Mouse (Mus musculus) lung, adult 2 months (tissue): ENCODE results near the gene Hexim1. TPM values are rescaled to one million over a fixed set of nuclear protein-coding genes. Genes with fewer than 3 reads are reported as not detected.

Experiments used
- DNase-seq: peaks from one replicate; pipeline ENCODE4 v3.0.0; 2022
- H3K4me1 ChIP-seq: fragments of 200-500 bp; 2 replicates; pipeline ENCODE4 v1.6.1; 2011; ENCODE audit warnings: low read length; ENCODE audit not compliant: control insufficient read depth, insufficient read depth
- H3K4me3 ChIP-seq: fragments of 200-500 bp; replicated peaks from 2 replicates; pipeline ENCODE3; 2011; ENCODE audit warnings: low read depth, mild to moderate bottlenecking, control low read depth, low read length; ENCODE audit errors: extremely low read depth
- CTCF ChIP-seq: fragments of 200-500 bp; IDR thresholded peaks from 2 replicates; pipeline ENCODE4 v1.5.1; 2011; ENCODE audit warnings: mild to moderate bottlenecking, low read length, control low read depth; ENCODE audit not compliant: insufficient read depth
- POLR2A ChIP-seq: fragments of 200-500 bp; IDR thresholded peaks from 2 replicates; pipeline ENCODE4 v1.6.1; 2011; ENCODE audit warnings: low read depth, mild to moderate bottlenecking, control low read depth, low read length, borderline replicate concordance; ENCODE audit errors: extremely low read depth
- WGBS: fragments of 180-500 bp; shearing (Covaris S2); methylation state at CpG from one replicate; pipeline ENCODE4 v1.1.7; 2018; 5-methylcytosine and 5-hydroxymethylcytosine counted together
- polyA plus RNA-seq: library from polyadenylated mRNA; depleted of rRNA; stranded (reverse); fragments of >200 nt; gene quantifications from 2 replicates; pipeline ENCODE4 v1.2.3, GENCODE M21; 2012

The Hexim1 gene
- polyA plus RNA-seq, 1 experiment, result 15.2 TPM

- no peak for DNase-seq
- no peak for TF ChIP-seq POLR2A
- no peak for TF ChIP-seq CTCF
- Histone ChIP-seq H3K4me1 (0 out of 2 replicates have a peak, but pooled peaks cover 2% of the 10 kb centered on the region), H3K4me3 (no peak overlapping the region)
- WGBS, result 75% methylated on average over 7 of the region's 7 CpGs
These were observed 11.6 kb upstream of the Hexim1 start for GRCm38 (mm10) chr11:103104469-103104868.

DNA sequence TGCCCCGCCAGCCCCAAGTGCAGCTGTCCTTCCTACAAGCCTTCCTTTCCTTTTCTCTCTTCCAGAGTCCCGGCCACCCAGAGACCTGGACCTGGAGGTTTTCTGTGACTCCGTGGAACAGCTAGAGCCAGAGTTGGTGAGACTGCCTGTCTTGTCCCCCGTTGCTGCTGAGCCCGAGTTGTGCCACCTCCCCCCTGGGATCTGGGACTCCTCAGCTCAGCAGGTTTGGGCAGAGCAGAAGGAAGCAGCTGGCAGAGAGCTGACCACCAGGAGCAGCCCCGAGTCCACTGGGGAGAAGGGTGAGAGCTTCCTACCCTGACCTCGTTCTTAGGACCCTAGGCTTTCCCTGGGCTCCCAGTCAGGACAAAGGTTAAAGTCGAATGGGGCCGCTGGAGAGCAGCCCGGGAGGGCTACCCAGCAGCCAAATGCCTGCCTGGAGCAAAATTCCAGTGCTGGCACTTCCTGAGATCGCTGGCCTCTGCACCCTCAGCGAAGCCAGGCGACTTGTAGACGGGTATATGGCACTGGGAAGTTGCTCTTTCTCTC lies 10.8 kb upstream of the Hexim1 start:
- TF ChIP-seq POLR2A (no peak), CTCF (no peak)
- 61% methylated on average over 13 of the region's 14 CpGs for WGBS
- Histone ChIP-seq H3K4me3 (no peak overlapping the region), H3K4me1 (0 out of 2 replicates have a peak, but pooled peaks cover 2% of the 10 kb centered on the region)
- no peak for DNase-seq

DNA sequence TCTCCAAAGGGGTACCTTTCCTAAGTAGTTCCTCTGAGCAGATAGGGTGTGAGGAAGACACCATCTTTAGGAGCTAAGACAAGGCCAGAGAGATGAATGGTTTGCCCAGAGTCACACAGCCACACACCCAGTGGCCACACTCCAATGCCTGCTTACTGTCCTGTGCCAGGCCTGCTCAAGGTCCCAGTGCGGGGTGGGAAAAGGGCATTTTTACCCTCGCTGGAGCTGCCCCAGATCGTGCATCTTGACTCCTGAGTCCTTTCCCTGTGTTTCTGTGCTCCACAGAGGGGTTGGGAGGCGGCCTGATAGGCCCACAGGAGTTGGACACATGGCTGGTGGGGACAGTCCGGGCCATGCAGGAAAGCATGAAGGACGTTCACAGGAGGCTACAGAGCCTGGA lies 10.2 kb upstream of the Hexim1 start:
- no peak for DNase-seq
- Histone ChIP-seq H3K4me3 (no peak overlapping the region), H3K4me1 (0 out of 2 replicates have a peak, but pooled peaks cover 2% of the 10 kb centered on the region)
- WGBS, result 80% methylated on average over 6 of the region's 6 CpGs
- TF ChIP-seq CTCF (no peak), POLR2A (no peak)

GRCm38 (mm10) chr11:103106386-103106785 lies 9.6 kb upstream of the Hexim1 start:
- TF ChIP-seq CTCF (no peak), POLR2A (no peak)
- DNase-seq, result no peak
- H3K4me1 ChIP-seq, result no peaks in the 10 kb centered on the region
- 73% methylated on average over 4 of the region's 4 CpGs for WGBS
- H3K4me3 ChIP-seq, result no peak overlapping the region

DNA sequence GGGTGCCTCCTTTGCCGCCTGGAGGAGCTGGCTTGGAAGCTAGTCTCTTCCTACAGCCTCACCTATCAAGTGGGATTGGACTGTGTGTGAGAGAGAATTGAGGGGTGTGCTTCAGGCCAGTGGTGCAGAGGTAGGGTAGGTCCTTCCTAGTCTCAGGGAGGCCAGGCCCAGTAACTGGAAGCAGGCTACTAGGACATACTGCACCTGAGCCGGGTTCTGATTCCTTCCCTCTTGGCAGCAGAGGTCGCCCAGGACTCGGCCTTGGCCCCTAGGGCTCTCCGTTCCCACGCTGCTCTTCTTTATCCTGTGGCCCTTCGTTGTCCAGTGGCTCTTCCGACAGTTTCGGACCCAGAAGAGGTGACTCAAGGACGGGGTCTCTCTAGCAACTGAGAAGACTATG lies 4.7 kb upstream of the Hexim1 start:
- WGBS, result 47% methylated on average over 10 of the region's 10 CpGs
- TF ChIP-seq CTCF, result no peak
- TF ChIP-seq POLR2A, result no peak

GRCm38 (mm10) chr11:103111881-103112551 lies 4.0 kb upstream of the Hexim1 start:
- H3K4me3 ChIP-seq, result peak overlapping the region; percentile 53
- peak; percentile 79 for DNase-seq
- TF ChIP-seq CTCF (no peak), POLR2A (peak; percentile 40; the same call in 1 of the 2 replicates)
- WGBS, result 8% methylated on average over 28 of the region's 28 CpGs
- no peaks in the 10 kb centered on the region; the same call in 1 of the 2 replicates for H3K4me1 ChIP-seq

More for the DNA sequence above, 4.7 kb upstream of the Hexim1 start:
- Histone ChIP-seq H3K4me3 (no peak overlapping the region), H3K4me1 (no peaks in the 10 kb centered on the region; the same call in 1 of the 2 replicates)
- DNase-seq, result no peak

- no peak for DNase-seq
- WGBS, result 30% methylated on average over 9 of the region's 9 CpGs
- Histone ChIP-seq H3K4me1 (no peaks in the 10 kb centered on the region; the same call in 1 of the 2 replicates), H3K4me3 (no peak overlapping the region)
- TF ChIP-seq CTCF (no peak), POLR2A (no peak)
These were observed 3.5 kb upstream of the Hexim1 start for GRCm38 (mm10) chr11:103112552-103112912.

- DNase-seq, result peak; percentile 19
- 55% methylated on average over 12 of the region's 12 CpGs for WGBS
- TF ChIP-seq CTCF (no peak), POLR2A (no peak)
- no peaks in the 10 kb centered on the region; the same call in 1 of the 2 replicates for H3K4me1 ChIP-seq
- H3K4me3 ChIP-seq, result no peak overlapping the region
These were observed 3.0 kb upstream of the Hexim1 start for GRCm38 (mm10) chr11:103113005-103113404.

GRCm38 (mm10) chr11:103113771-103114170 lies 2.3 kb upstream of the Hexim1 start:
- 72% methylated on average over 4 of the region's 4 CpGs for WGBS
- TF ChIP-seq CTCF, result no peak
- no peak for TF ChIP-seq POLR2A
- no peak overlapping the region for H3K4me3 ChIP-seq
- H3K4me1 ChIP-seq, result peaks cover 3% of the 10 kb centered on the region; the same call in 1 of the 2 replicates
- no peak for DNase-seq
